Mouse (Mus musculus) bone marrow macrophage, adult 2 months (primary cell): ENCODE results near the gene Lpcat1.

Experiments used
- CTCF ChIP-seq: IDR thresholded peaks from 2 replicates; pipeline ENCODE4 v1.5.1; 2012; ENCODE audit warnings: low read depth, mild to moderate bottlenecking, low read length, moderate library complexity
- POLR2A ChIP-seq: IDR thresholded peaks from 2 replicates; pipeline ENCODE4 v1.6.1; 2012; ENCODE audit warnings: mild to moderate bottlenecking, low read depth, low read length, borderline replicate concordance

GRCm38 (mm10) chr13:73459189-73459850 is 7.7 kb upstream of the Lpcat1 start:
- TF ChIP-seq POLR2A (no peak), CTCF (no peak)
